Mouse (Mus musculus): Measurements from ENCODE around the gene Adsl.

The Adsl gene

GRCm38 (mm10) chr15:80939401-80939800 is 8.9 kb upstream of the Adsl start:
- DNase-seq (ENCODE audit: extremely low read depth, low read depth), result no peak

- DNase-seq (ENCODE audit: extremely low read depth, low read depth), result no peak
Measured at GRCm38 (mm10) chr15:80941468-80942040, 6.7 kb upstream of the Adsl start.

- peak; percentile 65 for DNase-seq (ENCODE audit: extremely low read depth, low read depth)
Measured at GRCm38 (mm10) chr15:80945851-80946250, 2.4 kb upstream of the Adsl start.

- DNase-seq (ENCODE audit: extremely low read depth, low read depth), result no peak
Measured at GRCm38 (mm10) chr15:80949431-80949830, 1.1 kb downstream of the Adsl start.

GRCm38 (mm10) chr15:80950055-80950454 is 1.8 kb downstream of the Adsl start:
- DNase-seq (ENCODE audit: extremely low read depth, low read depth), result no peak

- no peak for DNase-seq (ENCODE audit: extremely low read depth, low read depth)
Measured at GRCm38 (mm10) chr15:80953971-80954370, 5.7 kb downstream of the Adsl start.

- no peak for DNase-seq (ENCODE audit: extremely low read depth, low read depth)
Measured at GRCm38 (mm10) chr15:80954861-80955260, 6.6 kb downstream of the Adsl start.

GRCm38 (mm10) chr15:80955836-80956438 is 7.6 kb downstream of the Adsl start:
- DNase-seq (ENCODE audit: extremely low read depth, low read depth), result no peak

GRCm38 (mm10) chr15:80969371-80969770 is 21.1 kb downstream of the Adsl start:
- DNase-seq (ENCODE audit: extremely low read depth, low read depth), result no peak

- DNase-seq (ENCODE audit: extremely low read depth, low read depth), result no peak
Measured at GRCm38 (mm10) chr15:80974311-80974710, 26.0 kb downstream of the Adsl start.

GRCm38 (mm10) chr15:80975666-80976065 is 27.4 kb downstream of the Adsl start:
- DNase-seq (ENCODE audit: extremely low read depth, low read depth), result no peak

- no peak for DNase-seq (ENCODE audit: extremely low read depth, low read depth)
Measured at GRCm38 (mm10) chr15:80977620-80978334, 29.5 kb downstream of the Adsl start, which contains the start of gene Sgsm3. Gene Sgsm3 (plus strand): TSS chr15:80977765.

GRCm38 (mm10) chr15:80979611-80980010 is 31.3 kb downstream of the Adsl start:
- no peak for DNase-seq (ENCODE audit: extremely low read depth, low read depth)

- no peak for DNase-seq (ENCODE audit: extremely low read depth, low read depth)
Measured at GRCm38 (mm10) chr15:80981176-80981575, 32.9 kb downstream of the Adsl start.

GRCm38 (mm10) chr15:80983264-80983663 is 35.0 kb downstream of the Adsl start:
- DNase-seq (ENCODE audit: extremely low read depth, low read depth), result no peak

- no peak for DNase-seq (ENCODE audit: extremely low read depth, low read depth)
Measured at GRCm38 (mm10) chr15:80988331-80988730, 40.0 kb downstream of the Adsl start.

- no peak for DNase-seq (ENCODE audit: extremely low read depth, low read depth)
Measured at GRCm38 (mm10) chr15:80989712-80990111, 41.4 kb downstream of the Adsl start.

GRCm38 (mm10) chr15:80994959-80995358 is 46.7 kb downstream of the Adsl start:
- no peak for DNase-seq (ENCODE audit: extremely low read depth, low read depth)

GRCm38 (mm10) chr15:80996090-80996835 is 48.0 kb downstream of the Adsl start:
- no peak for DNase-seq (ENCODE audit: extremely low read depth, low read depth)

- no peak for DNase-seq (ENCODE audit: extremely low read depth, low read depth)
Measured at GRCm38 (mm10) chr15:80997077-80997476, 48.8 kb downstream of the Adsl start.

GRCm38 (mm10) chr15:81000419-81001138 is 52.3 kb downstream of the Adsl start:
- DNase-seq (ENCODE audit: extremely low read depth, low read depth), result no peak
